Mouse (Mus musculus): ENCODE results near the gene Mical2. TPM values are rescaled to one million over a fixed set of nuclear protein-coding genes. Genes with fewer than 3 reads are reported as not detected.

Gene Mical2
- polyA plus RNA-seq, 1 experiment, result 173 TPM

DNA sequence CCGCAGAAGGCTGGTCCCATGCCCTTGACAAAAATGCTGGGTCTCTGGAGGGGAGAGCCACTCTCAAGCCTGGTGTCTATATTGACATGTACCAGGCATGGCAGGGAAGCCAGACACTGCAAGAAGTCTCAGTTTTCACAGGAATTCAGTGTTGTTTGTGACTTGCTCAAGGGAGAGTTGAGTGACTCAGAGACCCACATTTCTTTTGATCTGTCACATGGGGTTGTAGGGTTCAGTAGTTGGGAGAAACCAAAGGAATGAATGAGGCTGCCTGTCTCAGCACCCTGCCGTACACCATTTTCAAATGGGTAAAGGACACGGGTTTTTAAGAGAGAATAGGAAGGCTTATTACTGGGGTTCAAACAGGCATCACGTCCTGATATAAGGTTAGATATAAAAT is 33.6 kb downstream of the Mical2 start:
- TF ChIP-seq CTCF (IDR thresholded peaks at IDR 0.05; ENCODE audit: borderline replicate concordance, insufficient read depth, low read depth, low read length), result no peak
- TF ChIP-seq POLR2A (IDR thresholded peaks at IDR 0.05; ENCODE audit: borderline replicate concordance, insufficient read depth, low read length), result no peak
- DNase-seq, result no peak
- WGBS, result 82% methylated on average over 4 of the region's 4 CpGs
- Histone ChIP-seq H3K27ac (ENCODE audit: insufficient read depth, low read length) (no peak overlapping the region), H3K27me3 (ENCODE audit: control insufficient read depth, insufficient read depth, low read length) (no peaks in the 10 kb centered on the region), H3K4me3 (replicated peaks; ENCODE audit: insufficient read depth, low read depth, low read length) (no peak overlapping the region), H3K4me1 (ENCODE audit: control insufficient read depth, insufficient read depth, low read length) (peaks cover 30% of the 10 kb centered on the region)

DNA sequence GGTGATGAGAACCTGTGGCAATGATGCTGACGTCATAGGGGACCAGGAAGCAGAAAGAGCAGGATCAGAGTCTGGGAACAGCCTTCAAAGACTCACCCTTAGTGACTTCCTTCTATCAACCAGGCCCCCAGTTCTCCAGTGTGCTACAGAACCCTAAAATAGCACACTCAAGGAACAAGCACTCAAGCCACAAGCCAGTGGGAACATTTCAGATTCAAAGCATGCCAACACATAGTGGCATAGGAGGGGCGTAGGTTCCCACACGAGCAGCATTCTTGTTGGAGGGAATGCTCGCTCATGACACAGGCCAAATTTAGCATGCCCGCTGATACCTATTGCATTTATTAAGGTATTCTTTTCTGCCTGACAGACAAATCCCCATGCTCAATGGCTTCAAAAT is 35.5 kb downstream of the Mical2 start:
- Histone ChIP-seq H3K4me1 (ENCODE audit: control insufficient read depth, insufficient read depth, low read length) (peaks cover 34% of the 10 kb centered on the region), H3K4me3 (replicated peaks; ENCODE audit: insufficient read depth, low read depth, low read length) (no peak overlapping the region), H3K27ac (ENCODE audit: insufficient read depth, low read length) (no peak overlapping the region), H3K27me3 (ENCODE audit: control insufficient read depth, insufficient read depth, low read length) (no peaks in the 10 kb centered on the region)
- DNase-seq, result no peak
- WGBS, result 26% methylated on average over 5 of the region's 5 CpGs
- TF ChIP-seq POLR2A (IDR thresholded peaks at IDR 0.05; ENCODE audit: borderline replicate concordance, insufficient read depth, low read length), result no peak

DNA sequence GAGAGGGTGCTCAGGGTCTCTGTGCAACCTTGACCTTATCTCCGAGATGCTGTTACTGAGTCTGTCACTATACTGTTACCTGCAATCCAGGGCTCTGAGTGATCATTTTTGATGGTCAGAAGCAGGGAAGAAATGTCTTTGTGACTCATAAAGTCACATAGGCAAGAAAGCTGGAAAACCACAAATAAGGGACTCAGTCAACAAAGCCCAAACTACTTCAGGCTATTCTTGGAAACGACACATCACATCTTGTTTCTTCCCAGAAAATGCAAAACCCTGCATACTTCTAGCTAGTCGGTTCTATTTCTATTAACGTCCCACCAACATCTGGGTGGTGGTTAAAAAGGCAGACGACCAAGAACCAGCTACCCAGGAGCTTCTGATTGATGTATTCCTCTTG is 41.6 kb downstream of the Mical2 start:
- peaks cover 71% of the 10 kb centered on the region for H3K4me1 ChIP-seq (ENCODE audit: control insufficient read depth, insufficient read depth, low read length)
- H3K27me3 ChIP-seq (ENCODE audit: control insufficient read depth, insufficient read depth, low read length), result no peaks in the 10 kb centered on the region
- no peak for DNase-seq
- WGBS, result 81% methylated on average over 5 of the region's 5 CpGs
- H3K4me3 ChIP-seq (replicated peaks; ENCODE audit: insufficient read depth, low read depth, low read length), result no peak overlapping the region
- no peak overlapping the region for H3K27ac ChIP-seq (ENCODE audit: insufficient read depth, low read length)
- TF ChIP-seq CTCF (IDR thresholded peaks at IDR 0.05; ENCODE audit: borderline replicate concordance, insufficient read depth, low read depth, low read length) (no peak), POLR2A (IDR thresholded peaks at IDR 0.05; ENCODE audit: borderline replicate concordance, insufficient read depth, low read length) (no peak)

DNA sequence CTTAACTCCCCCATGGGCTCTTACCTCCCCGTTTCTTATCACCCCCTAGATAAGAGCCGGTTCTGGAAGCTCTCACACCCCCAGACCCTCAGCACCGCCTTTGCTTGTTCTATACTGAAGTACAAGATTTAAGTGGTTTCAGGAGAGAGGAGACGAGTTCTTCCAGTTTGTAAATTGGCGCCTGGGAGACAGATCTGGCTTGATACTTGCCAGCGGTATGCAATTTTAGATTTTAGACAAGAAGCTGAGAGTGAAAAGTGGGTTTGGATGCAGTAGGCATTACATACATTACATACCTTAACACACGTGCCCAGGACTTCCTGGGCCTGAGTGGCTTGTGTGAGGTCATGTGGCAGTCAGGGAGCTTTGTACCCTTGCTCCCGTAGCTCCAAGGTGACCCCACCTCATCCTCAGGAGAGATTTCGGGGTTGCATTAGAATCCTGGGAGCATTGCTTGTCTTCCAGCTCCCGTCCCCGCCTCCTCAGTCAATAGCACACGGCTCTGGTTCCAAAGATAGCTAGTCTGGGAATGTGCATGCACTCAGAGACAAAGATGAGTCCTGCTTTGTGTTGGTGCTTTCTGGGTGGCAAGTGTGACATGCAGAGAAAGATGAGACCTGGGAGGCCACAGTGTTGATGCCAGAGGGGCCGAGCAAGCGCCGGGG is 43.2 kb downstream of the Mical2 start:
- peak overlapping the region; percentile 70; the same call in 1 of the 2 replicates for H3K27ac ChIP-seq (ENCODE audit: insufficient read depth, low read length)

GRCm38 (mm10) chr7:112270870-112271269 is 45.2 kb downstream of the Mical2 start:
- H3K27ac ChIP-seq (ENCODE audit: insufficient read depth, low read length), result peak overlapping the region; percentile 8
- peak; percentile 76 to 81 for DNase-seq
- H3K4me3 ChIP-seq (replicated peaks; ENCODE audit: insufficient read depth, low read depth, low read length), result no peak overlapping the region
- 37% methylated on average over 5 of the region's 5 CpGs for WGBS
- H3K27me3 ChIP-seq (ENCODE audit: control insufficient read depth, insufficient read depth, low read length), result no peaks in the 10 kb centered on the region
- peaks cover 70% of the 10 kb centered on the region for H3K4me1 ChIP-seq (ENCODE audit: control insufficient read depth, insufficient read depth, low read length)
- no peak for TF ChIP-seq POLR2A (IDR thresholded peaks at IDR 0.05; ENCODE audit: borderline replicate concordance, insufficient read depth, low read length)
- TF ChIP-seq CTCF (IDR thresholded peaks at IDR 0.05; ENCODE audit: borderline replicate concordance, insufficient read depth, low read depth, low read length), result no peak

More for the DNA sequence above, 43.2 kb downstream of the Mical2 start:
- Histone ChIP-seq H3K4me3 (replicated peaks; ENCODE audit: insufficient read depth, low read depth, low read length) (no peak overlapping the region), H3K27me3 (ENCODE audit: control insufficient read depth, insufficient read depth, low read length) (no peaks in the 10 kb centered on the region), H3K4me1 (ENCODE audit: control insufficient read depth, insufficient read depth, low read length) (peaks cover 78% of the 10 kb centered on the region)
- no peak for TF ChIP-seq POLR2A (IDR thresholded peaks at IDR 0.05; ENCODE audit: borderline replicate concordance, insufficient read depth, low read length)
- TF ChIP-seq CTCF (IDR thresholded peaks at IDR 0.05; ENCODE audit: borderline replicate concordance, insufficient read depth, low read depth, low read length), result no peak
- 75% methylated on average over 15 of the region's 15 CpGs for WGBS
- no peak for DNase-seq

GRCm38 (mm10) chr7:112271627-112272026 is 46.0 kb downstream of the Mical2 start:
- no peak for DNase-seq
- Histone ChIP-seq H3K27me3 (ENCODE audit: control insufficient read depth, insufficient read depth, low read length) (no peaks in the 10 kb centered on the region), H3K4me3 (replicated peaks; ENCODE audit: insufficient read depth, low read depth, low read length) (no peak overlapping the region), H3K27ac (ENCODE audit: insufficient read depth, low read length) (peak overlapping the region; percentile 11; the same call in 1 of the 2 replicates), H3K4me1 (ENCODE audit: control insufficient read depth, insufficient read depth, low read length) (peaks cover 67% of the 10 kb centered on the region)
- 66% methylated on average over 3 of the region's 3 CpGs for WGBS
- TF ChIP-seq POLR2A (IDR thresholded peaks at IDR 0.05; ENCODE audit: borderline replicate concordance, insufficient read depth, low read length) (no peak), CTCF (IDR thresholded peaks at IDR 0.05; ENCODE audit: borderline replicate concordance, insufficient read depth, low read depth, low read length) (no peak)

DNA sequence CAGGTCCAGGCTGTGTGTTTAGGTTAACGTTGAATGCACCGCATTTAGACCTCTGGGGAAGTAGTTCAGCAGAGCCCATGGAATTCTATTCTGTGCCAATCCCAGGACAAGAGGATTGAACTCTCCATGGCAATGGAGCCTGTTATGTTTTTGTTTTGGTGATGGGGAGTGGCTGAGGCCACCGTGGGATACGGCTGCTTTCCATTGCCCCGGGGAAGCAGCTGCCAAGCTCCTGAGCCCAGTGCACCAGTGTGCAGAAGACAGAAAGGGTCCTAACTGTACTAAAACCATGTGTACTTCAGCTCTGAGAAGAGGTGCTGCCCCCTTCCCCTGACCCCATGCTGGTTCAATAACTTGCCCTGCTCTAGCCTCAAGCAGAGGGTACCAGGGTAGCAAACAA is 47.0 kb downstream of the Mical2 start:
- Histone ChIP-seq H3K27ac (ENCODE audit: insufficient read depth, low read length) (no peak overlapping the region), H3K27me3 (ENCODE audit: control insufficient read depth, insufficient read depth, low read length) (no peaks in the 10 kb centered on the region), H3K4me3 (replicated peaks; ENCODE audit: insufficient read depth, low read depth, low read length) (no peak overlapping the region), H3K4me1 (ENCODE audit: control insufficient read depth, insufficient read depth, low read length) (peaks cover 65% of the 10 kb centered on the region)
- no peak for DNase-seq
- 14% methylated on average over 5 of the region's 5 CpGs for WGBS
- TF ChIP-seq POLR2A (IDR thresholded peaks at IDR 0.05; ENCODE audit: borderline replicate concordance, insufficient read depth, low read length) (no peak), CTCF (IDR thresholded peaks at IDR 0.05; ENCODE audit: borderline replicate concordance, insufficient read depth, low read depth, low read length) (no peak)

DNA sequence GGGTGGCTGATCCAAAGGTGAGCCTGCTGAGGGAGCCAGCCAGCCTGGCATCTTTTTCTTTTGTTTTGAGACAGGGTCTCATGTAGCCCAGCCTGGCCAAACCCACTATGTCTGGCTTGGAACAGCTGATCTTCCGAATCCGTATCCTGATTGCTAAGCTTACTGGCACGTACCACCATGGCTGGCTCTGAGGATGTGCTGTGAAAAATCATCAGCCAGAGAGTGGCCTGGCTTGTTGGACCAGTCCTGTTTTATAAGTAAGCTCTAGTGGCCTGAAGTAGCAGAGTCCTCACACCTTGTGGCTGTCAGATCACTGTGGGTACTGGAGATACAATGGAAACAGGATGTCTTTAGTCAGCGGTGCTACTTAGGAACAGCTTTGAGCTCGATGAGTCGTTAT is 47.8 kb downstream of the Mical2 start:
- H3K4me1 ChIP-seq (ENCODE audit: control insufficient read depth, insufficient read depth, low read length), result peaks cover 68% of the 10 kb centered on the region
- no peak overlapping the region for H3K4me3 ChIP-seq (replicated peaks; ENCODE audit: insufficient read depth, low read depth, low read length)
- no peaks in the 10 kb centered on the region for H3K27me3 ChIP-seq (ENCODE audit: control insufficient read depth, insufficient read depth, low read length)
- WGBS, result 39% methylated on average over 6 of the region's 6 CpGs
- DNase-seq, result no peak
- H3K27ac ChIP-seq (ENCODE audit: insufficient read depth, low read length), result no peak overlapping the region; the same call in 1 of the 2 replicates
- no peak for TF ChIP-seq POLR2A (IDR thresholded peaks at IDR 0.05; ENCODE audit: borderline replicate concordance, insufficient read depth, low read length)
